Mouse (Mus musculus): ENCODE results near the gene Msln. TPM values are rescaled to one million over a fixed set of nuclear protein-coding genes. Genes with fewer than 3 reads are reported as not detected.
A peak's percentile ranks its signal among the peaks of the same experiment; 100 is the strongest.

Gene Msln
- under 1 TPM; 0.66 to 0.77 TPM for total RNA-seq (2021)

DNA sequence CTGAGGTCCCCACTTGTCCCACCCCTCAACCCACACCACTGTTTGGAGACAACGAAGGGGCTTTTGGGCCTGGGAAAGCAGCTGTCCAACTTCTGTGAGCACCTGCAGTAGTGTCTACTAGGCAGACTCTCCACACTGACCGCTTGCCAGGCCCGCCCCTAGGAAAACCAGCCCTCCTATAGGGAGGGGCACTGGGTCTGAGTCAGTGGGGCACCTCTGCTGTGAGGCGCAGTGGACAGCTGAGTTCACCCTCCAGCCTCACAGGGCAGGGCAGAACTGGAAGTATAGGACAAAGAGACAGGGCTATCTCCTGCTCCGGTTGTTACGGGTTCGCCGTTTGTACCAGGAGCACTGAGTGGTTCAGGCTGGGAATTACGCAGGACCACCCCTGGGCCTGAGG is at the start of gene Msln:
Msln (minus strand) TSS at position 138 of the 400 bp plus-strand sequence.
- DNase-seq: no peak

- DNase-seq: peak; percentile 83 to 87
These were observed 48.8 kb upstream of the Msln start for GRCm38 (mm10) chr17:25802825-25803517.

GRCm38 (mm10) chr17:25801029-25801428 is 46.9 kb upstream of the Msln start:
- DNase-seq: peak in 1 of 2 experiments; percentile 66

DNA sequence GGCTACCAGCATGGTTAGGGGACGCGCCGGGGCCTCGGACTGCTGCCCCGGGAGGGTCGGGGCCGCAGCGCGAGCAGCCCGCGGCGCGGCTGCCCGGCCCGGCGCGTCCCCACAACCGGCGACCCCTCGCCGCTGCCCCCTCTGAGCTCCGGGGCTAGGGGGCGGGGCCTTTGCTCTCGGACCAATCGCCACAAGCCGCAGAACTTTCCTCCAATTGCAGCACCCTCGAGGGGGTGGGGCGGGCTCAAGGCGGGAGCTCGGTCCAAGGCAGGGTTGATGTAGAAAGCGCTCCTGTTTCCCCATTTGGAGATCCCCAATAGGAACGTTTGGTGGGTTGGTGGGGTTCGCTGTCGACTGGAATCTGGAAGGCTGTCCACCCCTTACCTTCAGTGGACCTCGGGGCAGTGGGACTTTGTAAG is 42.8 kb upstream of the Msln start, which contains the start of gene Metrn:
Metrn (minus strand) TSS at position 186 of the 419 bp plus-strand sequence.
- peak; percentile 65 to 73 for DNase-seq

DNA sequence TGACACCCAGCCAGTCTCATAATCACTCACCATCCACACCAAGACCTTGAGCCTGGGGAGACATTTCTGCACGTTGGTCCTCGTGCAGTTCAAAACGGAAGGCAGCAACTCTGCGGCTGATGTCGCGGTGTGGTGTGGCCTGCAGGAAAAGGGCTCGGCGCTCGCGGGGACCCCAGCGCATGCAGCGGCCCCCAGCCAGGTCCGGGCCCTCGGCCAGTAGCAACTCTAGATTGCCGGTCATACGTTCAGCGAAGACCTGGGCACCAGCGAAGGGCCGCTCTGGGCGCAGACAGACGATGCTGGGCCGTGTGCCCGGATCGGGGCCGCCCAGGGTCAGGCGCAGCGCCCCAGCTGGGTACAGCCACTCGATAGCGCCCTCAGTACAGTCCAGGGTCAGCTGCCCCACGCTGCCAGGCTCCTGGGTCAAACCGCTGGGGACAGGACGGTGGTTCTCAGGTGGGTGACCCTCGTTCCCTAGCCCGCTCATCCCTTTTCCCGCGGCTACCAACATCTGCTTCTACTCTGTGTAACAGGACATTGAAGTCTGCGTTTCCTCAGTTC is 42.1 kb upstream of the Msln start:
- no peak for DNase-seq

DNA sequence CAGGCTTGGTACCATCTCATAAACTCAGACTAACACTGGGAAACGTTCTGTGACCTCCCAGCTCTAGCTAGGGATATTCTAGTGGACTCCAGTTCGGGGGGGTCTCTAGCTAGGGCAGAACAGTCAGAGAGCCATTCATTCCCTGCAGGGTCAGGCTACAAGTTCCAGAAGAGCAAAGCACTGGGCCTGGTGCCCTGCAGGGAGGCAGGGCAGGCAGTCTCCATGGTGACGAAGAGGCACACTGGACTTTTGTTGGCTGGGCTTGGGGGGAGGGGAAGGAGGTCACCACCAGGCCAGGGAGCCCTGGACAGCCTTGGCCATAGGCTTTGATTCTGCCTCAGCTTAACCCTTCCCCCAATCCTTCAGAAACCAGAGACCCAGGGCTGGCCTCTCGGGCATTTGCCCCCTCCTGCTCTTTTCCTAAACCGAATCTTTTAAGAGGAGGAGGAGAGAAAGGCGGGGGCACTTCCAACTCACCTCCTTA is 41.5 kb upstream of the Msln start, which contains the start of gene AC134908.4:
AC134908.4 (minus strand) TSS at position 51 of the 484 bp plus-strand sequence.
- DNase-seq: peak; percentile 59 to 70

DNA sequence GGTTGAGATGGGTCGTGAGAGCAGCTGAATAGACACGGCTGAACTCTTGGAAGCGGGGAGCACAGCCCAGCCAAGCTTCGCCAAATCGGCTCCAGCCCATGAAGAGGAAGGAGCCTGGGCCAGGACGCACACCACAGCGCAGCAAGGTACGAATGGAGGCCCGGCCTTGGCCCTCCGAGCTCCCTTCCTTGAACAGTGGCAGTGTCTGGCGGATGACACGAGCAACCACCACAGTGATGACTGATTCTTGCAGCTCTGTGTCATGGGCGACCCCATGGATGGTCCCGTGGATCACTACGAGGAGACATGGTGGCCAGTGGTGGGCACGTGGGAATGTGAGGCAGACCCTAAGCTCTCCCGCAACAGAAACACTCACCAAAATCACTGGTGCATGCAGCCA is 40.8 kb upstream of the Msln start:
- DNase-seq: no peak

DNA sequence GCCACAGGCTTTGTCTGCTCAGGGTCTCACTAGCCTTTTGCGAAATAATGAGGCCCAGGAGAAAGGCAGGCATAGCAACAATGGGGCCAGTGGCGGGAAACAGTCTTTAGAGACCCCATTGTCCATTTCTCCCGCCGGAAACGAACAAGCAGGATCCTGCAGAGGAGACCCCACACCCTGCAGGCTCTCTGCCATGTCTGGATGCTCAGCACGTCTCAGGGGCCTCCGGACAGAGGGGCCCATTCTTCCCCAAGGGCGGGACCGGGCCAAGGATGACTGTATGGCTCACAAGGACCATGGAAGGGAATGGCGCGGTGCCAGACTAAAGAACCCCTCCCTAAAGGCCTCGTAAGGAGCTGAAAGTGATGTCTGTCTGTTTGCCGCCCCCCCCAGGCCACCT is 40.0 kb upstream of the Msln start:
- DNase-seq: no peak

- peak; percentile 67 for DNase-seq
These were observed 38.4 kb upstream of the Msln start, which contains the start of gene Fam173a for GRCm38 (mm10) chr17:25792615-25793014. Gene Fam173a, minus strand, starts transcription at chr17:25792901.

GRCm38 (mm10) chr17:25791843-25792527 is 37.8 kb upstream of the Msln start:
- peak; percentile 87 to 88 for DNase-seq

DNA sequence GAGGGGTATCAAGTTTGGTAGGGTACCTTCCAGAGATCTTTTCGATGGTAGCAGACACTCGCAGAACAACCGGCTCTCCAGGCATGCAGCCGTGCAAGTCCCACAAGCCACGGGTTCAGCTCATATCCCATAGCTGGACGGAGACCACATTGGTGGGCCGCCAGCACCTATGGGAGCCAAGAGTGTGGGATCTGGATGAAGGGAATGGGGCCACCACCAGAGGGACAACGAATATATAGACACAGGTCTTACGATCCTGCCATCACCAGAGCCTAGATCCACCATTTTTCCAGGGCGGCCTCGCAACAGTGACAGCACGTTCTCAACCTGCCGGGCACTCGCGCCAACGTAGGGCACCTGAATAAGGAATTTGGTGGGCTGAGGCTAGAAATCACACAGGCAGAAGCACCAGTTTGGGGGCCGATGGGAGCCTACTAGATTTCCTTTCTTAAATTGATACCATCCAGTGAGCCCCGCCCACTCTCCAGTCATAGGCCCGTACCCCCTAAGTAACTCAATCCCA is 37.2 kb upstream of the Msln start:
- no peak for DNase-seq

- no peak for DNase-seq
These were observed 32.8 kb upstream of the Msln start for GRCm38 (mm10) chr17:25786781-25787504.

DNA sequence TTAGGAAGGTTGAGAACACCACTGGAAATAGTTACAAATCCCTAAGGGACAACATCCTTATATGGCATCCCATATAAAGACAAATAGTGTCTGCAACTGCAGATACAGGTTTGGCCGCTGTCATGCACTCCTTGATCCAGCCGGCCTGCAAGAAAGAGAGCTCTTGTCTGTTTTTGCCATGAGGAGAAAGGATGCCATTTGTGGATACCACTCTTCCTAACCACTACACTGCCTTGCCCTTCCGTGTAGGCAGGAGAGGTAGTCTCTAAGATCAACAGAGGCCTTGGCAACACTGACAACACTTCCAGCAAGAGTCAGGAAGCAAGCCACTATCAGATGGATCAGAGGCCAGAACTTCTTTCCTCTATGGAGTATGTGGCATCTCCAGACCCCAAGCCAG is 32.1 kb upstream of the Msln start, which contains the start of gene Ccdc78:
Ccdc78 (plus strand) TSS at position 301 of the 400 bp plus-strand sequence.
- no peak for DNase-seq

- peak; percentile 94 to 95 for DNase-seq
These were observed 31.1 kb upstream of the Msln start, which contains the start of gene Haghl for GRCm38 (mm10) chr17:25785281-25785745. Gene Haghl, minus strand, starts transcription at chr17:25785673.

DNA sequence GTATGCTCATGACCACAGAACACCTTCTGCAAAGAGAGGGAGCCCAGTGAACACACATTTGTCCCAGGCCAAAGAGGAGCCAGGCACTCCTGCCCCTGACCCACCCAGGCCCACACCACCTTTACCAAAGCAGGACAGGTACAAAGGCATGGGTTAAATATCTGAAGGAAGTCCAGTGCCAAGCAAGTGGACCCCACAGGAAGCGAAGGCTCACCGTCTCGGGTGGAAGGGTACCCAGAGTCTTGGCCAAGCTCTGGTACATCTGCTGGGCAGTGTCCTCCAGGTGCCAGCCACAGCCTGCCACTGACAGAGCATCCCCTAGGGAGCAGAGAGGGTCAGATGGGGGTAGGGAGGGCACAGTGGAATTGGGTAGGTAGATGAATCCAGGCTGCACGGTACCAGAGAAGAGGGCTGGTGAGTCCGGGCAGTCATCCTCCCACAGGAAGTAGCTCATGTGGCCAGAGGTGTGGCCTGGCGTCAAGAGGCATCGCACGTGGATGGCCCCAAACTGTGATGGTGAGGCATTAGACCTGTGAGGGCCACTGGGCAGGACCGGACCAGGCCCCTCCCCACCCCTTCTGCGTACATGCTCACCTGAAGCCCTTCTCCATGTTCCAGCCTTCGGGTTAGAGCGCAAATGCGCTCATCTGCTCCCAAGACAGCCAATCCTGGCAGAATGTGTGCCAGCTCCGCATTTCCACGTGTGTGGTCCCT is 29.8 kb upstream of the Msln start:
- no peak for DNase-seq

DNA sequence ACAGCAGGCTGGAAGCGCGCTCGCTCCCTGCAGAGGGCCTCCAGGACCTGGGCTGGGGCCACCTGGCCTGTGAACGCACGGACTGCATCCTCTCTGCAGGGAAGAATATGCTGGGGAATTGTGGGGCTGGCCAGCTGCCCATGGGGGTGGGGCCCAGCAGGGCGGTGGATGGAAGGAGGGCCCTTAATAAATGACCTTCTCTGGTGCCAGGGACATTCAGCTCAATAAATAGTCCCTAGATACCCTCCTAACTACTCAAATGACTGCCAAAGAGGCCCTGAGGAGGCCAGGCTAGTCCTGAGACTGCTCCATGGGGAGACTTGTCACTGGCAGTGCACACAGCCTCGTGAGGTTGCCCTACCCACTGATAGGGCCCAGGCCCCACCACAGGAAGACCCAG is 28.9 kb upstream of the Msln start:
- DNase-seq: peak in 1 of 2 experiments; percentile 26

GRCm38 (mm10) chr17:25781339-25781738 is 27.2 kb upstream of the Msln start:
- DNase-seq: no peak

GRCm38 (mm10) chr17:25777948-25778347 is 23.8 kb upstream of the Msln start:
- DNase-seq: no peak

GRCm38 (mm10) chr17:25775318-25776062 is 21.3 kb upstream of the Msln start:
- no peak for DNase-seq

- DNase-seq: peak; percentile 98
These were observed 19.5 kb upstream of the Msln start, which contains the start of gene Narfl for GRCm38 (mm10) chr17:25773549-25774120. Gene Narfl, plus strand, starts transcription at chr17:25773776.
